8 mouse cellular contexts compared by ENCODE assay signal in genomic region chr15:84212031-84212755, GRCm38 (mm10). TPM values are rescaled to one million over a fixed set of nuclear protein-coding genes. Genes with fewer than 3 reads are reported as not detected.
DNase-seq lines count a peak whose midpoint lies in the region; ATAC-seq lines count a peak whose summit lies in the region.

No protein-coding gene starts in this region.

- peak; percentile 42 for DNase-seq in T-cell, adult 2 months (ENCODE audit: low spot score)
- DNase-seq in cerebellum, postnatal 25 days: peak; percentile 90 to 93
- DNase-seq in gastrocnemius, adult 18-20 months (ENCODE audit: low spot score): peak; percentile 87
- DNase-seq in left cerebral cortex, postnatal 25 days (ENCODE audit: low spot score in 2 of 2): peak; percentile 82 to 87
- peak; percentile 86 for DNase-seq in midbrain, embryonic 10.5 days (ENCODE audit: low spot score)
- peak; percentile 70 to 73 for DNase-seq in right cerebral cortex, postnatal 36 days (ENCODE audit: low spot score in 2 of 2)
- peak; percentile 72 for DNase-seq in yolk sac, embryonic 10.5 days (ENCODE audit: low spot score)

- no peaks in the 10 kb centered on the region for H3K9me3 ChIP-seq in midbrain, embryonic 10.5 days (replicated peaks)

- 49% methylated on average over 6 of the region's 6 CpGs for WGBS in midbrain, embryonic 10.5 days

- no peak overlapping the region for H3K4me3 ChIP-seq in midbrain, embryonic 10.5 days

- peaks cover 48% of the 10 kb centered on the region for H3K4me1 ChIP-seq in midbrain, embryonic 10.5 days

- intact Hi-C loops in left cerebral cortex, postnatal 25 days (cut with DNase I): loop anchor here (1.0 to 2.0 kb wide), 3 partner anchors 49 to 419 kb away; no protein-coding TSS in a partner anchor

- H3K27me3 ChIP-seq in midbrain, embryonic 10.5 days (ENCODE audit: low read depth, poor library complexity, severe bottlenecking): no peaks in the 10 kb centered on the region

- peak overlapping the region; percentile 2; the same call in 1 of the 2 replicates for H3K27ac ChIP-seq in midbrain, embryonic 10.5 days (replicated peaks)

- ATAC-seq in inflammation-experienced regulatory T-cells, adult 6 months: peak; percentile 46

- H3K36me3 ChIP-seq in midbrain, embryonic 10.5 days: peaks cover 72% of the 10 kb centered on the region

RNA-seq across cellular contexts. Expression of gene Parvb, which starts 19.6 kb away (rescaled TPM):
- 10 to 100 TPM; 35.7 to 58.2 TPM for total RNA-seq in gastrocnemius, adult 18-20 months (2021)
- 1 to 10 TPM in 1 of 3 experiments, under 1 TPM in 1, not detected in 1; 0.89 to 2.1 TPM for polyA plus RNA-seq in inflammation-experienced regulatory T-cells, adult 6 months (2017; shearing (Covaris generic))
- total RNA-seq in left cerebral cortex, postnatal 25 days (2021): 10 to 100 TPM; 25.1 to 27.3 TPM
- 7.4 and 8.4 TPM in 2 replicates for polyA plus RNA-seq in midbrain, embryonic 10.5 days (2016; fragmentation: Nextera tagmentation; extraction: Ambion mirVana)

RNA-seq across cellular contexts. Expression of gene Samm50, which starts 20.2 kb away (rescaled TPM):
- 100 to 1,000 TPM; 174 to 210 TPM for total RNA-seq in gastrocnemius, adult 18-20 months (2021)
- 10 to 100 TPM; 31.9 to 49.9 (median 46.9) TPM for polyA plus RNA-seq in inflammation-experienced regulatory T-cells, adult 6 months (2017; shearing (Covaris generic))
- total RNA-seq in left cerebral cortex, postnatal 25 days (2021): 100 to 1,000 TPM; 100 to 102 TPM
- 108 and 110 TPM in 2 replicates for polyA plus RNA-seq in midbrain, embryonic 10.5 days (2016; fragmentation: Nextera tagmentation; extraction: Ambion mirVana)

RNA-seq across cellular contexts. Expression of gene Pnpla3, which starts 44.6 kb away (rescaled TPM):
- total RNA-seq in gastrocnemius, adult 18-20 months (2021): 10 to 100 TPM in 1 of 2 experiments, 1 to 10 TPM in 1; 5.0 to 10.8 TPM
- under 1 TPM in 1 of 3 experiments, not detected in 2; 0.61 TPM for polyA plus RNA-seq in inflammation-experienced regulatory T-cells, adult 6 months (2017; shearing (Covaris generic))
- total RNA-seq in left cerebral cortex, postnatal 25 days (2021): 10 to 100 TPM; 10.1 to 10.3 TPM
- polyA plus RNA-seq in midbrain, embryonic 10.5 days (2016; fragmentation: Nextera tagmentation; extraction: Ambion mirVana): 2.2 and 3.1 TPM in 2 replicates
